Mouse (Mus musculus) CH12.LX (cell line): ENCODE data around the gene Gnas. TPM values are rescaled to one million over a fixed set of nuclear protein-coding genes. Genes with fewer than 3 reads are reported as not detected.

ENCODE experiments used
- DNase-seq: peaks from one replicate; pipeline ENCODE4 v3.0.0-alpha.2; 2013; ENCODE audit errors: extremely low read depth
- H3K27ac ChIP-seq: 2 replicates; pipeline ENCODE4 v1.5.1; 2012; ENCODE audit warnings: low read depth, mild to moderate bottlenecking, control low read depth, moderate library complexity; ENCODE audit not compliant: insufficient read depth
- H3K27me3 ChIP-seq: replicated peaks from 2 replicates; pipeline ENCODE3; 2012; ENCODE audit warnings: inconsistent platforms
- H3K36me3 ChIP-seq, 2 experiments: replicated peaks in 1 of 2; 2 replicates each; pipeline versions ENCODE3 to v1.6.1; 2012; ENCODE audit warnings: inconsistent platforms in 1 of 2, low read length in 1 of 2, mild to moderate bottlenecking in 1 of 2, mixed read lengths in 1 of 2, moderate library complexity in 1 of 2; ENCODE audit not compliant: control insufficient read depth in 1 of 2, insufficient read depth in 1 of 2
- H3K4me1 ChIP-seq, 2 experiments: 2 replicates each; pipeline ENCODE4 v1.6.1; 2012; ENCODE audit warnings: inconsistent platforms in 1 of 2, moderate library complexity in 1 of 2; ENCODE audit not compliant: insufficient read depth in 2 of 2, control insufficient read depth in 1 of 2
- H3K4me2 ChIP-seq: 2 replicates; pipeline ENCODE4 v1.6.1; 2012; ENCODE audit warnings: low read depth, mild to moderate bottlenecking, control low read depth; ENCODE audit not compliant: poor library complexity, insufficient read depth, severe bottlenecking
- H3K4me3 ChIP-seq, 3 experiments: fragments of 150-350 bp in 1 of 3; sonication (generic) in 1 of 3; replicated peaks in 1 of 3; 2 replicates each; pipeline versions ENCODE3 to v1.5.1; 2011 to 2012; ENCODE audit warnings: low read depth in 2 of 3, low read length in 2 of 3, mild to moderate bottlenecking in 2 of 3, moderate library complexity in 2 of 3, control low read depth in 1 of 3, improper control_type of control experiment in 1 of 3, inconsistent platforms in 1 of 3, mixed read lengths in 1 of 3; ENCODE audit not compliant: poor library complexity in 1 of 3
- H3K79me2 ChIP-seq: replicated peaks from 2 replicates; pipeline ENCODE4 v1.6.1; 2012; ENCODE audit warnings: mild to moderate bottlenecking, moderate library complexity; ENCODE audit not compliant: control insufficient read depth, poor library complexity, insufficient read depth, severe bottlenecking; ENCODE audit errors: extremely low read depth
- H3K9ac ChIP-seq: 2 replicates; pipeline ENCODE4 v1.6.1; 2012; ENCODE audit warnings: low read depth, mild to moderate bottlenecking, control low read depth, moderate library complexity; ENCODE audit not compliant: insufficient read depth
- H3K9me3 ChIP-seq: replicated peaks from 2 replicates; pipeline ENCODE3; 2012; ENCODE audit warnings: low read length, inconsistent platforms, mixed read lengths
- BHLHE40 ChIP-seq: IDR thresholded peaks from 2 replicates; pipeline ENCODE4 v1.6.1; 2011; ENCODE audit warnings: mild to moderate bottlenecking, low read depth, low read length, improper control_type of control experiment
- CHD1 ChIP-seq: IDR thresholded peaks from 2 replicates; pipeline ENCODE4 v1.6.1; 2012; ENCODE audit warnings: low read depth, low read length, improper control_type of control experiment, inconsistent platforms
- CHD2 ChIP-seq: IDR thresholded peaks from 2 replicates; pipeline ENCODE4 v1.6.1; 2011; ENCODE audit warnings: low read length, improper control_type of control experiment
- CTCF ChIP-seq, 2 experiments: IDR thresholded peaks in 1 of 2; conservative IDR thresholded peaks in 1 of 2; 2 replicates each; pipeline ENCODE4 v1.5.1; 2011 to 2012; ENCODE audit warnings: low read depth in 2 of 2, low read length in 2 of 2, improper control_type of control experiment in 1 of 2, inconsistent platforms in 1 of 2, mild to moderate bottlenecking in 1 of 2, moderate library complexity in 1 of 2
- E2F4 ChIP-seq: IDR thresholded peaks from 2 replicates; pipeline ENCODE4 v1.6.1; 2011; ENCODE audit warnings: low read depth, low read length, improper control_type of control experiment; ENCODE audit not compliant: insufficient replicate concordance
- ELF1 ChIP-seq: IDR thresholded peaks from 2 replicates; pipeline ENCODE4 v1.6.1; 2014; ENCODE audit warnings: low read depth, mild to moderate bottlenecking, inconsistent platforms, low read length, improper control_type of control experiment
- EP300 ChIP-seq: IDR thresholded peaks from 2 replicates; pipeline ENCODE4 v1.6.1; 2011; ENCODE audit warnings: low read length, improper control_type of control experiment
- ETS1 ChIP-seq: conservative IDR thresholded peaks from 2 replicates; pipeline ENCODE4 v1.6.1; 2012; ENCODE audit warnings: low read depth, mild to moderate bottlenecking, inconsistent platforms, low read length, improper control_type of control experiment, moderate library complexity
- HCFC1 ChIP-seq: IDR thresholded peaks from 2 replicates; pipeline ENCODE4 v1.6.1; 2012; ENCODE audit warnings: low read depth, mild to moderate bottlenecking, inconsistent platforms, low read length, improper control_type of control experiment
- IRF4 ChIP-seq: IDR thresholded peaks from 2 replicates; pipeline ENCODE4 v1.6.1; 2014; ENCODE audit warnings: low read depth, mild to moderate bottlenecking, inconsistent platforms, low read length, improper control_type of control experiment
- JUND ChIP-seq: conservative IDR thresholded peaks from 2 replicates; pipeline ENCODE4 v1.6.1; 2011; ENCODE audit warnings: low read depth, low read length, improper control_type of control experiment
- KAT2A ChIP-seq: IDR thresholded peaks from 2 replicates; pipeline ENCODE4 v1.6.1; 2012; ENCODE audit warnings: low read length, improper control_type of control experiment, inconsistent platforms; ENCODE audit not compliant: insufficient replicate concordance
- MAX ChIP-seq: IDR thresholded peaks from 2 replicates; pipeline ENCODE4 v1.6.1; 2011; ENCODE audit warnings: low read length, improper control_type of control experiment
- MYC ChIP-seq: IDR thresholded peaks from 2 replicates; pipeline ENCODE4 v1.6.1; 2011; ENCODE audit warnings: low read depth, mild to moderate bottlenecking, improper control_type of control experiment, low read length
- NELFE ChIP-seq: IDR thresholded peaks from 2 replicates; pipeline ENCODE4 v1.6.1; 2011; ENCODE audit warnings: low read depth, low read length, improper control_type of control experiment
- NRF1 ChIP-seq: IDR thresholded peaks from 2 replicates; pipeline ENCODE4 v1.6.1; 2014; ENCODE audit warnings: low read depth, mild to moderate bottlenecking, inconsistent platforms, low read length, improper control_type of control experiment, moderate library complexity
- POLR2AphosphoS2 ChIP-seq: IDR thresholded peaks from 2 replicates; pipeline ENCODE4 v1.6.1; 2011; ENCODE audit warnings: low read depth, low read length, improper control_type of control experiment
- RAD21 ChIP-seq: IDR thresholded peaks from 2 replicates; pipeline ENCODE4 v1.6.1; 2011; ENCODE audit warnings: low read depth, mild to moderate bottlenecking, low read length, improper control_type of control experiment, moderate library complexity
- RCOR1 ChIP-seq: conservative IDR thresholded peaks from 2 replicates; pipeline ENCODE4 v1.6.1; 2012; ENCODE audit warnings: low read depth, mild to moderate bottlenecking, inconsistent platforms, low read length, improper control_type of control experiment
- SIN3A ChIP-seq: IDR thresholded peaks from 2 replicates; pipeline ENCODE4 v1.6.1; 2012; ENCODE audit warnings: low read length, improper control_type of control experiment, inconsistent platforms
- SMC3 ChIP-seq: IDR thresholded peaks from 2 replicates; pipeline ENCODE4 v1.6.1; 2011; ENCODE audit warnings: low read depth, low read length, improper control_type of control experiment
- TCF12 ChIP-seq: IDR thresholded peaks from 2 replicates; pipeline ENCODE4 v1.6.1; 2014; ENCODE audit warnings: low read depth, mild to moderate bottlenecking, inconsistent platforms, low read length, improper control_type of control experiment
- USF1 ChIP-seq: IDR thresholded peaks from 2 replicates; pipeline ENCODE4 v1.6.1; 2014; ENCODE audit warnings: low read depth, mild to moderate bottlenecking, inconsistent platforms, low read length, improper control_type of control experiment
- USF2 ChIP-seq: conservative IDR thresholded peaks from 2 replicates; pipeline ENCODE4 v1.6.1; 2011; ENCODE audit warnings: low read depth, low read length, improper control_type of control experiment
- ZC3H11A ChIP-seq: IDR thresholded peaks from 2 replicates; pipeline ENCODE4 v1.6.1; 2012; ENCODE audit warnings: low read depth, mild to moderate bottlenecking, inconsistent platforms, low read length, improper control_type of control experiment
- ZKSCAN1 ChIP-seq: IDR thresholded peaks from 2 replicates; pipeline ENCODE4 v1.6.1; 2012; ENCODE audit warnings: low read depth, inconsistent platforms, low read length, improper control_type of control experiment, borderline replicate concordance
- ZMIZ1 ChIP-seq: IDR thresholded peaks from 2 replicates; pipeline ENCODE4 v1.6.1; 2012; ENCODE audit warnings: low read depth, mild to moderate bottlenecking, inconsistent platforms, low read length, improper control_type of control experiment
- dilution Hi-C: fragments of 300-500 bp; cut with MboI; formaldehyde crosslinking; loops from 2 replicates; pipeline ENCODE4 v1.14.3; 2020; ENCODE audit warnings: low sequenced_read_pairs; ENCODE audit not compliant: extremely low pct_unique_long_range_greater_than_20kb, extremely low pct_ligation_motif_present
- in situ Hi-C: fragments of 300-500 bp; cut with MboI; formaldehyde crosslinking; loops from 3 replicates; pipeline ENCODE4 v1.14.3; 2019; ENCODE audit warnings: low sequenced_read_pairs, low pct_ligation_motif_present, low pct_unique_long_range_greater_than_20kb, mixed read lengths
- polyA plus RNA-seq: library from polyadenylated mRNA; unstranded; fragments of >175 nt; gene quantifications from 2 replicates; pipeline ENCODE4 v1.2.1, GENCODE M21; 2012; ENCODE audit warnings: low read depth; ENCODE audit not compliant: insufficient read length
- total RNA-seq, 2 experiments: library from RNA; depleted of rRNA; stranded (reverse); fragments of 300-350 nt in 1 of 2; fragments of >200 nt in 1 of 2; gene quantifications; 2 replicates each; pipeline ENCODE4 v1.2.3; 2012 to 2014

Gene Gnas
- total and polyA plus RNA-seq, 3 experiments, result 369 to 502 (median 452) TPM

GRCm38 (mm10) chr2:174299771-174300160 lies 15.6 kb downstream of the Gnas start:
- in situ Hi-C loops (no loop called here), dilution Hi-C loops (no loop called here)
- no peaks in the 10 kb centered on the region for H3K36me3 ChIP-seq
- no peak for DNase-seq
- no peak overlapping the region for H3K9ac ChIP-seq
- no peaks in the 10 kb centered on the region for H3K4me1 ChIP-seq
- TF ChIP-seq JUND, result no peak
- TF ChIP-seq ETS1, result no peak
- TF ChIP-seq BHLHE40, result no peak
- no peak for TF ChIP-seq ZC3H11A
- TF ChIP-seq MAX, result no peak
- TF ChIP-seq ZMIZ1, result no peak
- no peak for TF ChIP-seq USF1
- no peak for TF ChIP-seq RCOR1
- TF ChIP-seq SMC3, result no peak
- TF ChIP-seq POLR2AphosphoS2, result no peak
- no peak for TF ChIP-seq RAD21
- TF ChIP-seq NRF1, result no peak
- TF ChIP-seq CTCF (conservative IDR thresholded peaks at IDR 0.05 in 1 of 2, IDR thresholded peaks at IDR 0.05 in 1 of 2; ENCODE audit: low read depth in 2 of 2, low read length in 2 of 2), result no peak
- TF ChIP-seq EP300, result no peak
- no peak for TF ChIP-seq KAT2A
- TF ChIP-seq ELF1, result no peak
- no peak for TF ChIP-seq CHD1
- peaks cover 3% of the 10 kb centered on the region; the same call in 1 of the 2 replicates for H3K79me2 ChIP-seq
- H3K27ac ChIP-seq, result no peak overlapping the region
- H3K4me2 ChIP-seq, result no peak overlapping the region
- H3K9me3 ChIP-seq, result peaks cover 36% of the 10 kb centered on the region
- no peak overlapping the region for H3K4me3 ChIP-seq
- no peaks in the 10 kb centered on the region for H3K27me3 ChIP-seq

- in situ Hi-C loops, result no loop called here
- Histone ChIP-seq H3K4me2 (no peak overlapping the region), H3K36me3 (no peaks in the 10 kb centered on the region), H3K4me1 (no peaks in the 10 kb centered on the region), H3K9ac (no peak overlapping the region), H3K79me2 (no peaks in the 10 kb centered on the region), H3K4me3 (no peak overlapping the region)
- TF ChIP-seq USF1 (no peak), JUND (no peak), CHD2 (no peak), MAX (no peak), POLR2AphosphoS2 (no peak), NELFE (no peak), ZKSCAN1 (no peak), NRF1 (no peak), E2F4 (no peak), TCF12 (no peak), USF2 (no peak), MYC (no peak), IRF4 (no peak), SIN3A (no peak), HCFC1 (no peak), ZMIZ1 (no peak), ETS1 (no peak), RAD21 (no peak), ZC3H11A (no peak)
- TF ChIP-seq, all 38 proteins: peak for 0
- Histone ChIP-seq H3K27me3 (no peaks in the 10 kb centered on the region), H3K9me3 (peaks cover 36% of the 10 kb centered on the region), H3K27ac (no peak overlapping the region)
- dilution Hi-C loops, result no loop called here
- no peak for DNase-seq
These were observed 16.1 kb downstream of the Gnas start for GRCm38 (mm10) chr2:174300186-174300585.
